Mouse (Mus musculus) urinary bladder, postnatal 4 days (tissue): ENCODE measurements around the gene Nt5c3b.

Source experiments
- DNase-seq, 2 experiments: peaks; one replicate each; pipeline ENCODE4 v3.0.0; 2021 to 2022; ENCODE audit warnings: low spot score in 2 of 2

Nt5c3b gene

DNA sequence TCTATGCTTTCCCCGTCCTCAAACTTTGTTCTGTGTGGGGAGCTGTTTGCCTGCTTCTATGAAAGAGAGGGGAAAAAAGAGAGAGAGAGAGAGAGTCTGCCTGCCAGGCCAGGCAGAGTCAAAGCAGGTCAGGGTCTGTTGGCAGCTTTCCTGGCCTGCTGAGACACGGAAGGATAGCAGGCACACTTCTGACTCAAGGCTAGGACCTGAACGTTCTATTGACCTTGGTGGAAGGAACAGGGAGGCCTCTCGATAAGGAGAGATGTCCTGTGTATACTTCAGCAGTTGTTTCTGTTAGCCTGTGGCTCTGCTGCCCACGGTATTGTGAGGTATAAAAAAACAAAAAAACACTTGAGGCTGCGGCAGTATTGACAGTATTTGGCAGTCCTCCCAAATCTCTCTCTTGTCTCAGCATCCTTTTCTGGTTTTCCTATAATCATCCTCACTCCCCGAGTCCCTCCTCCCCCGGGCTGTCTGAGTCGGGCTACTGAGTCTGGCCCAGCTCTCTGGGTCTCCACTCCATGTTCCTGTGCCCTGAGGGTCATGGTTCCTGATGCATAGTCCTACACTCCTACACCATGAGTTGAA is 12.9 kb downstream of the Nt5c3b start:
- DNase-seq: peak in 1 of 2 experiments; percentile 72

DNA sequence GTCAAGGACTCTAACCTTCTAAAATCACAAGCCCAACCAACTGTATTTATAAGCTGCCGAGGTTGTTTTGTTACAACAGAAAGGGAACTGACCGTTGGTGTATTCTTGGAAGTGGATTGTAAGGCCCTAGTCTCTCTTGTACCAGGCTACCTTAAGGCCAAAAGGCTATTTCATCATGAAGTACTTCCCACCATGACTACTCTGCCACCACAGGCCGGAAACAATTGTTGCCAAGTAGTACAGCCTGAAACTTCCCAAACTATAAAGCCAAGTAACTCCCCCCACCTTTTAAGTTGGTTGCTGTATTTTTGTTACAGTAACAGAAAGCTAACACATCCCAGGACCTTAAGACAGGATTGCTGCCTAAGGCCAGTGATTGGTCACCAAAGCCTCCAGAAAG is 14.8 kb downstream of the Nt5c3b start:
- DNase-seq: no peak

DNA sequence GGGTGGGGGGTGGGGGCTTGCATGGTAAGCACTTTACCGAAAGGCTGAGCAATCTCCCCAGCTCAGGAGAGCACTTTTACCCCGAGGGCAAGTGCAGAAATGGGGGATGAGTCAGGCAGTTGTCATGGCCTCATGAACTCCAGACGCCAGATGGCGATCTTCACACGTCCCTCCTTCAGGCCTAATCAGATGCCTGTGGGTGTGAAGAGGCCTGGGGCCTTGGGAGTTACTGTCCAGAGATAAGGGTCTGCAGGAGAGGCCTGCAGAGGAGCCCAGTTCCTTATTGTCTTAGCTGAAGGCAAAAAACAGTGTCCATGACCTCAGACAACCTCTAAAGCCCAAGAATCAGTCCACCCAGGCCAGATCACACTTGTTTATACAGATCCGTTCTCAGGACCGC is 15.8 kb downstream of the Nt5c3b start:
- peak; percentile 66 to 77 for DNase-seq

DNA sequence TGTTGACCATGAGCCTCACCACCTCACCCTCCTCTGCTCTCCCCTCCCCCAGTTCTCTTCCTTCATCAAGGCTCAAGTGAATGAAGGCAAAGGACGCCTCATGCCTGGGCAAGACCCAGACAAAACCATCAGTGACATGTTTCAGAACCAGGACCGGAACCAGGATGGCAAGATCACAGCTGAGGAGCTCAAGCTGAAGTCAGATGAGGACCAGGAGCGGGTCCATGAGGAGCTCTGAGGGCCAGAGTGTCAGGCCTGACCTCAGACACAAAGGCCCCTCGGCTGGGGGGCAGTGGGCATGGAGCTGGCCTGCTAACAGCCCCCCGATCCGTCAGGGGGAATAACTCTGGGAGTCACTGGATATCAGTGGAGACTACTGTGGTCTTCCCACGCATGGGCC is 17.8 kb downstream of the Nt5c3b start:
- no peak for DNase-seq

DNA sequence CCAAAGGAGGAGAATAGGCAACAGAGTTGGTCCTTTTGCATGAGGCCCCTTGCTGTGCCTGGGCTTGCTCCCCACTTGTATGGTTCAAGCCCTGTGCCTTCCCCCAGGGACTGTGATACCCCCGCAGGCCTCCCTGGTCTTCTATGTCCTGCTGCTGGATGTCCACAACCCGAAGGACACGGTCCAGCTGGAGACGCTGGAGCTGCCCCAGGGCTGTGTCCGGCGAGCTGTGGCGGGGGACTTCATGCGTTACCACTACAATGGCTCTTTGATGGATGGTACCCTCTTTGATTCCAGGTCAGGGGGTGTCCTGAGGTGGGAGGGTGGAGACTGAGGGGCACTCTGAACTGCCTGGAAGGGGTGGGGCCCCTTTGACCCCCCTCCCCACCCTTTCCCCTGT is 20.1 kb downstream of the Nt5c3b start:
- DNase-seq: no peak

DNA sequence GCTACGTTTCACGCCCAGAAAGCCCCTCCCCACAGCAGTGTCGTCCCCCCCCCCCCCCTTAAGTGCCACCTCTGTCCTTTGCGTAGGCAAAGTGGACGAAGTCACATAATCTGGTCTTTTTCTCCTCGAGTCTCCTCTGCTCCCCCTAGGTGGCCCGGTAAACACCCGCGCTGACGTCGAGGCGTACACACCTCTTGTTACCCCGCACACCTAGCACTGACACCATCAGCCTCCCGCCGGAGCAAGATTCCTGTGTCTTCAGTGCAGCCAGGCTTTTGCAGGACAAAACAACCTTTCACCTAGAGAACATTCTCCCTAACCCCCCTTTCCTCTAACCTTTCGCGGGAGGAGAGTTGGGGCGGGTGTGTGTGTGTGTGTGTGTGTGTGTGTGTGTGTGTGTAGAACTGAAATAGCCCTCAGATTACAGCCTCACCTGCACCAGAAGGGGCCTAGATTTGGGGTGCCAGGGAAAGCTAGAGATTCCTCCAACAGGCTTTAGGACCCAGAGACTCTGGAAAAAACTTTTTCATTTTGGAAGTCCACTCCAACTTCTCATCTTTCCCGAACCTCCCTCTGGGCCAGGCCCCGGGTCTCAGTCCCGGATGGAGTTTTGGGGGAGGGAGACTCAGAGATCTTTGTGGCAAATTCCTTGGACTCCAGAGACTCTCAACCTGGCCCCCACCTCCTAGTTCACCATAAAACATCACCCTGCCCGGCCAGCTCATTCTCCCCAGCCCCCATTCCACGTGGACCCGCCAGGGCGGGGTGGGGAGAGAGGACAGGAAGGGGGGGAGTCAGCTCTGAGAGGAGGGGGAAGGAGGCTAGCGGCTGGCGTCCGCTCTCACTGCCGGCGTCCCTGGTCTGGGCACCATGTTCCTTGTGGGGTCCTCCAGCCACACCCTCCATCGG is 26.4 kb downstream of the Nt5c3b start, which contains the start of gene Fkbp10:
Fkbp10 (plus strand) TSS at position 784 of the 909 bp plus-strand sequence.
- peak; percentile 79 to 81 for DNase-seq

DNA sequence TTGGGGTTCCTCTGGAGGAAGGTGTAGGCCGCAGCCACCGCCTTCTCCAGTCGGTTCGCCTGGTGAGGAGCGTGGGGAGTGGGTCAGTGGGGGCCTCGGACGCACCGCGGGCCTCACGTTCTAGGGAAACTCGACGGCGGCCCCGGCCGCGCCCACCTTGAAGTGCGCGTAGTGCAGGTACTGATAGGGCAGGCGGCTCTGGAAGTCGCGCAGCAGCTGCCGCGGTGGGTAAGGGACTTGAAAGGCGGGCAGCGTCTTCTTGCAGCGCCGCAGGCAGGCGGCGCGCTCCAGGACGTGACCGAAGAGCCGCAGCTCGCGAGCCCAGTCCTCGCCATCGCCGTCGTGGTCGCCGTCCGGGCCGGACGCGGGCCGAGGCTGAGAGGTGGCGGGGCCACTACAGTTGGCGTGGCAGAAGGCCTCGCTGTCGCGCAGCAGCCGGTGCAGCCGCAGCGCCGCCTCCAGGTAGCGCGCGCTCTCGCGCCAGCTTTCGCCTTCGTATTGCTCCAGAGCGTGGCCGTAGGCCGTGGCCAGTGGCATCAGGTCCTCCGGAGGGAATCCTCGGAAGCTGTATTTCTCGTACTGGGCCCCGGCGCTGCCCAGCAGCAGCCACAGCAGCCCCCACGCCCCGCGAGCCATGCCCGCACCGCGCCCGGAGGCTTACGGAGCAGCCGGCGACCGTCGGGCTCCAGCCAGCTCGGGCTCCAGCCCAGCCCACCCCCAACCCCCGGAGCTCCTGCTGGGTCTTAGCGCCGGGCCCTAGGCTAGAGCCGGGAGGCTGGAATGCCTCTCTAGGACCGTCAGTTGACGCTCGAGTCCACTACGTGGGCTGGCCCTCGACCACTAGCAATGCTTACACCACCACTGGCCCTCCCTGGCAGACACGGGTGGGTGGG is 27.3 kb downstream of the Nt5c3b start, which contains the start of gene P3h4:
P3h4 (minus strand) TSS at position 816 of the 893 bp plus-strand sequence.
- peak; percentile 84 to 85 for DNase-seq

DNA sequence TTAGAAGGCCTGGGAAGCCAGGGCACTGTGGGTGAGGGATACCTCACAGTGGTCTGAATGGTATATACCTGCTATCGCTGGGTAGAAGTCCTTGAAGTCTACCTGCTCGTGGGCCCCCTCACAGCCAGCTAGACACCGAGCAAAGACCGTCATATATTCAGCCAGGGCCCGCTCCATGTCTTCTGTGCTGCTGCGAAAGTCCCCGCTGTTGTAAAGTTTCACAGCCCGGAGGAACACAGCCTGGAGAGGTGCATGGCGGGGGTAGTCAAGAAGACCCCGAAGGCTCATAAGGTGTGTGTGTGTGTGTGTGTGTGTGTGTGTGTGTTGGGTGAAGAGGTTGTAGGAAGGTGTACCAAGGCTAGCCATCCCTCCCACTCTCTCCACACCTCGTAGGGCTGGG is 28.1 kb downstream of the Nt5c3b start:
- no peak for DNase-seq

DNA sequence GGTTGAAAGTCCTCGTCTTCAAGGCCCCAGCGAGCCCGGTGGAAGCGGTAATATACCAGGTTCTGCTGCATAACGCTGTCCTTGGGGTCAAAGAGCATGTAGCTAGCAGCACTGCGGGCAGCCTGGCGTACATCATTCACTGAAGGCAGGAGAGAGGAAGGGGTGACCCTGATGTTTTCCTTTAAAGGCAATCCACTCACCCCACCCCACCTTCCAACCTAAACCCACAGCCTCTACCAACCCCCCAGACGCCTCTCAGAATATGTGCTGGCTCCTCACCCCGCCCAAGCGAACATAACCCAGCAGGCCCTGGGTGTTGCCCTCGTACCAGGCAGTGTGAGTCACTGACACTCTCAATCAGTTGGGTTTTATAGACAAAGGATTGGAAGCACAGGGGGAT is 29.9 kb downstream of the Nt5c3b start:
- DNase-seq: no peak

DNA sequence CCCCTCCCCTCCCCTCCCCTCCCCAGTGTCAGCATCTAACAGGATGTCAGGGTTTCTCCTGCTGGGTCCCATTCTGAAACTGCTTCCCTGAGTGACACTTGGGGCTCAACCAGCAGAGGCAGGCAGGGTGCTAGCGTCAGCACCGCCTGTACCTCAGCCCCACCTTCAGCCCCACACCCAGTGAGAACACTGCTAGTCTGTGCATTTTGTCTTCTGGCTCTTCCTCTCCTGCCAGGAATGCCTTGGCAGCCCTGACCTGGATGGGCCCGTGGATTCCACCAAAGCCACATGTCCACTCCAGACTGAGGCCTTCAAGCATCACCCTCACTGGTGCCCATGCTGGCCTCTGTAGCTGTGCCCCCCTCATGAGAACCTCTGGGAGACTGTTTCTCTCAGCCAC is 31.9 kb downstream of the Nt5c3b start:
- DNase-seq: no peak

DNA sequence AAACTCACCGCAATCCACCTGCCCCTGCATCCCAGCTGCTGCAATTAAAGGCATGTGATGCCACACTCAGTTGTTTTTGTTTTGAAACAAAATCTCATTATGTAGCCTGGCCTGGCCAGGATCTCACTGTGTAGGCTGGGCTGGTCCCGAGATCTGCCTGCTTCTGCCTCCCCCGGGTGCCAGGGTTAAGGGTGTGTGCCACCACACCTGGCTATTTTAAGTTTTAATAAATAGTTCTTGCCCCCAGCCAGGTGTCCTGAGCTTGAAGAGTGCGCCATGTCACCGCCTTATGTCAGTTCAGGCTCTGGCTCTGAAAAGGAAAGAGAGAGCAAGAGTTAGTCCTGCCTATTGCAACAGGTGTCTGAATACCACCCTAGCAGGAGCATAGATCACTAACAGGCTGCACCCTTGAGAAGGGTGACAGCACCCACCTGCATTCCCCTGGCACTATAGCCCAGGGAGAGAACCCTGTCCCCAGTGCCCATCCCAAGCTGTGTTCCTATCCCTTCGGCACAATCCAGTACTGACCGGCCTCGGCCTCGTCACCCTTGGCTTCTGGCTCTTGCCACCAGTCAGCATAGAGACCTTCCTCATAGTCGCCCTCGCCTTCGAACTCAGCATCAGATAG is 32.7 kb downstream of the Nt5c3b start:
- DNase-seq: no peak

DNA sequence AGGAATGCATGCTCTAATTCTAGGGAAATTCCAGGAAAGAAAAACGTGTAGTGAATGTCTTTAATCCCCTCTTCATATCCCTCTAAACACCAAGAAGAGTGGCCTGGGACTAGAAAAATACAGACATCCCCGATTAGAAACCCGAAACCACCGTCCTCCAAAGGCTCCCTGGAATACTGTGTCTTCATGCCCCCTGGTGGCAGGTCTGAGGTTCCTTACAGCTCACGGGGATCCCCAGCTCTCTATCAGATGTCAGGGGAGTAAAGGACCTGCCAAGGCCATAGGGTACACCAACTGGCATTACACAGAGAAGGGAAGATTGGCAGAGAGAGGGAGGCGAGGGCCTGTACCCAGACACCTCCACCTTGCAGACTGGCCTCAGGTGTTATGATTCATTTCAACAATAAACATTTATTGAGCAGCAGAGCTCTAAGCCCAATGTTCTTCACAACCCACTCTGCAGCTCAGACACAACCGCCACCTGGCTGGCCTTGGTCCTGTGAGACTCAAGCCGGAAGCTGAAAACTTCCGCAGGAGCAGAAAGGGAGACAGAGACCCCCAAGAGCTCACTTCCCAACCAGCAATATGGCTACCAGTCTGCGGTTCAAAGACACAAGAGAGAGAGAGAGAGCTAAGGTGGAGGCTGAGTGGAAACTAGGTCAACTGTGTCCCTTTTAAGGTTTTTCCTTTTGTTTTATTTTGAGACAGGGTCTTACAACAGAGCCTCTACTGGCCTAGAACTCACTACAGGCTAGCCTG is 33.4 kb downstream of the Nt5c3b start:
- peak in 1 of 2 experiments; percentile 58 for DNase-seq

DNA sequence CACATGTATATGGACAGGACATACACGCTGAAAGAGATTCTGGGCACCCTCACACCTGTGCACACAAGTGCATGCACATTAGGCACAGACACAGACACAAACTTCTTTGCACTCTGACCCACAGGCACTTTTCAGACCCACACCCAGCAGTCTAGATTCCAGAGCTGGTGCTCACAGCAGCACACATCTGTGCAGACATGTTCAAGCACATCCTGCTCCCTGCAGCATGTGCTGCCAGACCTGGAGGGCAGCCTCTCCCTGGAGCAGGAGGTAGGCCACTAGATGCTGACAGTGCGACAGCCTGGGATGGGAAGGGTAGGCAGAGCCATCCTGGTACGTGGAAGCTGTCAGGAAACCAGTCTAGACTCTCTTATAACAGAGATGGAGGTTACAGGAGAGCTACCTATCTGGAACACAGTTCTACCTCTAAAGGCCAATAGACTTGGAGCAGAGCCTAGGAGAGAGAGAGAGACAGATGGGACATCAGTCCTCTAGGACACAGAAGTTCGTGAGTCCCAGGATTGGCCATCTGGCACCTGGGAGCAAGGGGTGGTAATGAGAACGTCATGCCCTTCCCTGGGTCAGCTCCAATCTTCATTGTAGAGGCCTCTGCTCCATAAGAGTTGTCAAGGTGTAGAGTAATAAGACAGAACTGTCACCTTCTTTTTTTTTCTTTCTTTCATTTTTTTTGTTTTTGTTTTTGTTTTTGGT is 34.5 kb downstream of the Nt5c3b start:
- no peak for DNase-seq

DNA sequence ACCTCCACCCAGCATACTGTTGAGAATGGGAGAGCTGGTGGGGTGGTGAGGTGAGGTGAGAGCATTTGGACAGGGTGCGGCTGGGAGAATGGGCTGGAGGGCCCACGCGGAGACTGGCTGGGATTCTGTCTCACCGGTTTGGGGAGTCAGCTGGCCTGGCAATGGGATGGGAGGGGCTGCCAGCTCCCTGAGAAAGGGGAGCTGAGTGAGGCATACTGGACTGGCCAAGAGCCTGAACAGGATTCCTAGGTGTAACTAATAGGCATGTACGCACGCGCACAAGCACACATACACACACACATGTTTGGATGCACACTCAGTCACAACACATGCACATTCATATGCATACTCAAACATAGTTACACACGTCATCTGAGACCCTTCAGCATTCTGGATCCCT is 35.3 kb downstream of the Nt5c3b start:
- DNase-seq: peak in 1 of 2 experiments; percentile 46

DNA sequence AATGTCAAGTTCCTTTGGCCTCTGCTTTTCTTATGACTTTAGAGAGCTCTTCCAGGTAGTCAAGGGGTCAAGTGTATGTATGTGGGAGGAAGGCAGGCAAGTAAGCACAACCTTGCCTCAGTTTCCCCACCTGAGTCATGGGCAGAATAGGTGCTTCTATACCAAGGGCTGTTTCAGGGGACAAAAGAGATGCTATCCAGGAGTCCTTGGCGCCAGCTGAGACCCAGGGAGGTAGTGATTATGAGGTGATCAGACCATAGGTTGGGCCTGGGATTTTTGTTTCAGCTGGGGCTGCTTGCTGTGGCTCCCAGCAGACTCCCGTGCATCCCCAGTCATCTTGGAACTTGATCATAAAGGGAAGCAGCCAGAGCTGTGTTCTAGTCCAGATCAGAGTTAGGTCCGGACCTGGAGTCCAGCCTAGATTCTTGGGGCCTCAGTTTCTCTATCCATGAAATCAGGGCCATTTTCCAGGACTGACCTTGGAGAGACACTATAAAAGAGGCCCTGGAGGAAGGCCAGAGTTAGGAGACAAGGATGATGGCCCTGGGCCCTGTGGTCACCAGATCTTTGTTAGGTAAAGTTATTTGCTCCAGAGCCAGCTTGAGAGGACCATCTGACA is 37.0 kb downstream of the Nt5c3b start:
- no peak for DNase-seq

DNA sequence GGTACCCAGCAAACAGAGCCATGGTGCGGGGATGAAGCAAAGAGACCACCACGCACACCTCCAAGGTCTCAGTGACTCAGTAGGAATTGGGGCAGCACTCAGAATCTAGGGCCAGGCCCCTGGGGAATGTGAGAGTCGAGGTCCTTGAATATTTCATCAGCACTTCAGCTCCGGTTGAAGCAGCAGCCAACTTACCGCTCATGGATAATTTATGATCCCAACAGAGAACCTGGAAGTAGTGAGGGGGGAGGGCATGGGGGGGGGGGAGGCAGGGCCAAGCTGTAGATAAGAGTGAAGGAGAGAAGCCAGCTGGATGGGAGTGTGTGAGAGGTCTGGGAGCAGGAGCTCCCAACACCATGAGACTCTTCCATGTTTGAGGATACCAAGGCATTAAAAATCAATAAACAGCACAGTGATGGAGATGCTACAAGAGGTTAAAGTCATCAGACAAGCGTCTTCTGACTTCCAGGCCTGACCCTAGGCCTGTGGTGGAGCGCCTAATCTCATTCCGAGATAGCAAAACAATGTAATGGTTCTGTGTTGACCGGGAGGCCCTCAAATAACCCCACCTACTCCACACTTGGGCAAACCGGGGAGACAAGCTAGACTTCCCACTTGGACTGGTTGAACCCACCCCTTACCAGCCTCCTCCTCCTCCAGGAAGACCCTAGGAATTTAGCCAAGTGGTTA is 38.0 kb downstream of the Nt5c3b start:
- DNase-seq: no peak

DNA sequence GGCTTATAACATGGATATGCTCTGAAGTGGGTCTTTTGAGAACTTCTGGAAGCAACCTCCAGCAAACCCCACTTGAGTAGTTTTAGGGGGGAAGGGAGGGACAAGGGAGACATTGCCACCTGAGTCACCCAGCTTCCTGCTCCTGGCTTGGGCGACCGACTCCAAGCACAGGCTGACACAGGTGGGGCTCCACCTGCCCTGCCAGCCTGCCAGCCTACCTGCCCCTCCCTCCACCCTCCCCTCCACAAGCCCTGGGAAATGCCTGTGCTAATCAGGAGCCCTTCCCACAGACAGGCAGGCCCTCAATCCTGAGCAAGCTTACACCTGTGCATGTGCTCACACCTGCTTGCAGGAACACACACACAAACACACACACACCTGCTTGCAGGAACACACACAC is 38.9 kb downstream of the Nt5c3b start:
- DNase-seq: no peak

DNA sequence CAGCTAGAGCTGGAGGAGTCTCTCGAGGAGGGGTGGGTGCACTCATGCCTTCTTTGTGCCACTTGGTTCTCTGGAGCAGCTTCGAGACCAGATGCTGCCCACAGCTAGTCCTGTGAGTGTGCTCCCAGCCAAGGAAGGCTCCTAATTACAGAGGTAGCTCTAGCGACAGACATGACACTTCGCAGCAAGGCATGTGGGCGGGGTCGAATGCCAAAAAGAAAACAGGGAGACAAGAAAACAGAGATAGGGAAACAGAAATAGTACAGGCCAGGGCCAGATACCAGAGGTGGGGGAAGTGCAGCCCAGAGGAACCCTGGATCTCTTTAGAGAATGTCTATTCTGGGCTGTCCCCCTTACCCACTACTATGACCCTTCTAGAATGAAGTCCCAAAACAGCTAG is 39.4 kb downstream of the Nt5c3b start:
- no peak for DNase-seq

DNA sequence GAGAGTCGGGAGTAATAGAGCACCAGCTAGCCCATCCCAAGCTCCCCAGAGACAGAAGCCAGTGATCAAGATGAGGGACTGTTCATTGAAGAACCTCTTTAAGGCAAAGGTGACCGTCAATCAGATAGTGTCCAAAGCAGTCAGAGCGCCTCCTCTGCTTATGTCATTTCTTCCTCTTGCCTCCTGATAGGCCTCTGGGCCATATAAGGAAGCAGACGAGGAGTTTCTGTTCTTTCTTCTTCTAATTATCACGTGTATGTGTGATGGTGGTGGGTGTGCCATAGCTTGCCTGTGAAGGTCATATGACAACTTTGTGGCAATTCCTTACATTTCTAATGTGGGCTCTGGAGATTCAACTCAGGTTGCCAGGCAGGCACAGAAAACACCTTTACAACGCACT is 40.8 kb downstream of the Nt5c3b start:
- no peak for DNase-seq
